Mouse (Mus musculus) liver, adult 2 months (tissue): ENCODE measurements around the gene Rbms2.

Experiments
- CTCF ChIP-seq: fragments of 200-500 bp; IDR thresholded peaks from 2 replicates; pipeline ENCODE4 v1.5.1; 2011; ENCODE audit warnings: low read depth, low read length, control low read depth
- POLR2A ChIP-seq: fragments of 200-500 bp; IDR thresholded peaks from 2 replicates; pipeline ENCODE4 v1.6.1; 2011; ENCODE audit warnings: low read length, control low read depth; ENCODE audit not compliant: insufficient read depth; ENCODE audit errors: extremely low read depth

GRCm38 (mm10) chr10:128082880-128083421 is 97.1 kb downstream of the Rbms2 start, which contains the start of gene Atp5b:
- TF ChIP-seq POLR2A (peak; percentile 96), CTCF (no peak)
